Mouse (Mus musculus) effector memory CD4-positive, alpha-beta T cell, adult 5 months (primary cell): ENCODE data around the gene Gdf15. TPM values are rescaled to one million over a fixed set of nuclear protein-coding genes. Genes with fewer than 3 reads are reported as not detected.

Experiments used
- polyA plus RNA-seq: library from polyadenylated mRNA; unstranded; fragments of 100-300 nt; shearing (Covaris generic); gene quantifications from one replicate; pipeline ENCODE4 v1.2.1, GENCODE M21; 2017

Gene Gdf15
- polyA plus RNA-seq = not detected

DNA sequence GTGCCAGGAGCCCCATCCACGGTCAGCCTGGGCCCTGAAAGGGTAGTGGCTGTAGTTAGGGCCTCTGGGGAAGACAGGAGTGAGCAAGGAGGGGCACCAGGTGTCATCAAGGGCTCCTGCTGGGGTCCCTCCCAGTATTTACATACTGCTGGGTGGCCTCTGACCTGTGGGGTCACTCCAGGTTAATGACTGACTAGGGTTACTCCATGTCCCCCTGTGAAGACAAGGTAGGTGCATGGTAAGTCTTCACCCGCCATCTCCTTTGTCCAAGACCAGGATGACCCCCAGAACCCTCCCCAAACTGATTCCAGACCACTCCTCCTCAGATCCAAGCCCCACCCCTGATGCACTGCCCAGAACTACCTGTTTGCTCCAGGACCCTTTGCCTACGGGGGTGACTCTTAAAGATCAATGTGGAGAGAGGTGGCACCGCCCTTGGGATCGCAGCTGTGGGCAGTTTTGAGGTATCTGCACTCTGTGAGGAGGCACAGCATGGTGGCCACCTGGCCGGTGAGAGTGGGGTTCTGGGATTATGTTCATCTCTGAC lies at the start of gene Gdf15:
Gdf15 (minus strand) TSS at position 111 of the 547 bp plus-strand sequence.

DNA sequence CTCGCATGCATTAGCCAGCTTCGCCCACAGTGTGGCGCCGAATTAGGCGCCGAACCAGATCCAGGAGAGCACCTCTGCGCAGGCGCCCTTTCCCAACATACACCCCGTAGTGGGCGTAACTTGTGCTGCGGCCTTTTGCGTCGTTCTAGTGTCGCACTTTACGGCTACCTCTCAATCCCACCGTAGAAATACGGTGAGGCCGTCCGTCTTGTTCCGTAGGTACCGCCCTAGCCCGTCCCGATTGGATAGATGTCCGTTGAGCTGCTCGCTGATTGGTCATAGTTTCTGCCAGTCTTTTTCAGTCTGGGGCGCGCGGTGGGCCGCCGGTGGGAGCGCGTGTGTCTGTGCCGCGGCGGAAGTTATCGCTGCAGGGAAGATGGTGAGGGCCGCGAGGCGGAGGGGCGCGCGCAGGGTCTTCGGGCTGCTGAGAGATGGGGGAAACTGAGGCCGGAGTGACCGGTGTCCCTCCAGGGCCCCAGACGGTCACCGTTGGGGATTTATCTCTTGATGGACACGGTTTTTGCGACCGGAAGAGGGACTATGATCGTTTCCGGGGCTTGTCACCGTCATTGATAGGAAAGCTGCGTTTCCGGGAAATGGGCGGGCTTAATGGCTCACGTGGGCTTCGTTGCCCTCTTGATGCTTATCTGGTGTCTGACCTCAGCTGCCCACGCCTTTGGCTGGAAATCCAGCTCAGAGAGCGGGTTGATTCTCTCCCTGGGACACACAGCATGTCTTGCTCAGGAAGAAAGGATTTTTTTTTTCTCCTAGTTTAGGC lies 41.0 kb upstream of the Gdf15 start, which contains the start of gene Lsm4:
Lsm4 (plus strand) TSS at position 170 of the 778 bp plus-strand sequence.

DNA sequence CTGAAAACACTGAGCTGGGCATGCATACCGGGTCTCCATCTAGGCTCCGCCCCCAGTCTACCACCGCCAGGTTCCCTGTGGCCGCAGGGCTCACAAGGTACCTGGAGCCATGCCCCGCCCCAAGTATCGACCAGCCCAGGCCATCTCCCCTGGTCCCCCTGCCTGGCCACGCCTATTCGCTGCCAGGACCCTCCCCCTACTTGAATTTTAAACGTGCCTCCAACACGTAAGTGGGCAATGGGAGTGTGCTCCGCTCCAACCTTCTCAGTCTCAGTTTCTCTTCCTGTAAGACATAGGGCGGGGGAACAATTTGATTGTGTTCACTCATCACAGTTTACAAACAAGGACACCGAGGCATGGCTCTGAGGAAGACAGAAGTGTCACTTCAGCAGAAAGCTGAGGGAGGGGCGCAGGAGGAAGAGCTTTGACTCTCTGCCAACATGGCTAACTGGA lies 28.0 kb upstream of the Gdf15 start, which contains the start of gene Pgpep1:
Pgpep1 (minus strand) TSS at position 116 of the 453 bp plus-strand sequence.

DNA sequence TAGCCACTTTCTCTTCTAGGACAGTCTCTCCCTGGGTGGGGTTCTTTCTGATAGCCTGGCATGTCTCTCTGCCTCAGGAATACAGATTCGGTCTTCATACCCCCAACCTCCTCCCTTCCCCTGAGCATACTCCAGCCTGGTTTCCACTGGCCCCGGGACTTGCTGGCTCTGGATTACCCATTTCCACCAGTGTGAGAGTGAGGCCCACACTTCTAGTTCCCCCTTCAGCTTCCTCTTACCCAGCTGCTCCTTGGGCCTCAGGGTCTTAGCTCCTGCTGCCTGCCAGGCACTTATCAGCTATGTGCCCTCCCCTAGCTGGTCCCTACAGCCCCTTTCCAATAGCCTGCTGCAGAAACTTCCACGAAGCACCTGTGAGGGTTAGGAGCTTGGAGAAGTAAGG lies 16.4 kb downstream of the Gdf15 start, which contains the start of gene Lrrc25:
Lrrc25 (plus strand) TSS at position 262 of the 400 bp plus-strand sequence.

DNA sequence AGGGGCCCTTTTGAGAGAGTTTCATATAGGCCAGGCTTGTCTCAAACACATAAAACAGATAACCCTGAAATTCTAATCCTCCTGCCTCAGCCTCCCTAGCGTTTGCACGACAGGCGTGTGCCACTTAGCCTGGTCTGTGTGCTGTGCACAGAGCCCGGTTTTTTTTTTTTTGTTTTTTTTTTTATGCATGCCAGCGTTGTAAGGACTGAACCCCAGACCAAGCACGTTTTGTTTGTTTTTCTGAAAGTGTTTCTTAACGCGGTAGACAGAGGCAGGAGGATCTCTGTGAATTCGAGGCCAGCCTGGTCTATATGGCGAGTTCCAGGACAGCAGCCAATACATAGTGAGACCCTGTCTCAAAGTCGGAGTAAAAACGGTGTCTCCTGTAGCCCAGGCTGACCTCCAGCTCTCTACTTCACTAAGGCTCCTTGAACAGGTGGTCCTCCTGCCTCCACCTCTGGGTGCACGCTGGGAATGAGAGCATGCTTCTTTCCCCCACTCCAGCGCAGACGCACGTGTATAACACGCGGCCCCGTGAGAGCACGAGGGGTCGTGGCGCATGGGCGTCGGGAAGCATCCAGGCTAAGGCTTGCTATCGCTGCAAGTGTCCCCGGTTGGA lies 23.4 kb downstream of the Gdf15 start, which contains the start of gene Ssbp4:
Ssbp4 (minus strand) TSS at position 124 of the 619 bp plus-strand sequence.

DNA sequence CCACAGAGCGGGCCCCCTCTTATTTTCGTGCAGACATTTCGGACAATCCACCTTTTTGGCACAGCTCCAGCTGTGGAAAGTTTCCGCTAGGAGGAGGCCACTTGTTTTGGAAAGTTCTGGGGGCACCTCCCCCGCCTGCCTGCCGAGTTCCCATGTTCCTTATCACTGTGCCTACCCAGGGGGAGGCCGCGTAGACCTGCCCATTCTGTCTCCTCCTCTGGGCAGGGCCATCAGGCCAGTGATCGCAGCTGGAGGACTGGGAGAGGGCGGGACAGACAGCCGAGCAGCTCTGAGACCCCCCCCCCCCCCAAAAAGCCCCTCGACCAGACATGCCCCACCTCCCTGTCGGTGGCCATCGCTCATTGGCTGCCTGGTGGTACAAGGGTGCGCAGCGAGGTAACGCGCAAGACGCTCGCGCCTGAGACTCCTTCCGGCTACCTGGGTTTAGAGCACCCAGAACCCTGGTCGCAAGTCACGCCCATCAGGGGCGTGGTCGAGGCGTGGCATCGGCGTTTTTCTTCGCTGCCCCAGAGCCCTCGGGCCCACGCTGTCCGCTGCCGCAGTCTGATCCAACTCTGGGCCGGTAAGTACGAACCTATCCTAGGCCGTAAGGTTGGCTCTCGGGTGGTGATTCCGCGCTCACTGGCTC lies 38.2 kb downstream of the Gdf15 start, which contains the start of gene Isyna1:
Isyna1 (plus strand) TSS at position 413 of the 649 bp plus-strand sequence.

Other genes with a start within 250 kb of the Gdf15 start
- 11.2 TPM for gene Crtc1, start 192.9 kb downstream of the Gdf15 start, polyA plus RNA-seq
- gene Klhl26, start 155.5 kb downstream of the Gdf15 start, polyA plus RNA-seq = 11.5 TPM
- gene Tmem59l, start 145.1 kb downstream of the Gdf15 start, polyA plus RNA-seq = not detected
- gene Crlf1, start 139.3 kb downstream of the Gdf15 start, polyA plus RNA-seq = not detected
- 64.7 TPM for gene Rex1bd, start 125.7 kb downstream of the Gdf15 start, polyA plus RNA-seq
- gene Uba52, start 121.7 kb downstream of the Gdf15 start, polyA plus RNA-seq = 1,340 TPM
- 349 TPM for gene Fkbp8, start 104.7 kb downstream of the Gdf15 start, polyA plus RNA-seq
- gene Kxd1, start 104.5 kb downstream of the Gdf15 start, polyA plus RNA-seq = 64.6 TPM
- 37.6 TPM for gene Ell, start 93.0 kb downstream of the Gdf15 start, polyA plus RNA-seq
- gene Isyna1, start 38.1 kb downstream of the Gdf15 start, polyA plus RNA-seq = 84.8 TPM
- 113 TPM for gene Ssbp4, start 23.6 kb downstream of the Gdf15 start, polyA plus RNA-seq
- gene Lrrc25, start 16.3 kb downstream of the Gdf15 start, polyA plus RNA-seq = 0.26 TPM
- 1.1 TPM for gene Pgpep1, start 27.9 kb upstream of the Gdf15 start, polyA plus RNA-seq
- gene Lsm4, start 40.8 kb upstream of the Gdf15 start, polyA plus RNA-seq = 250 TPM
- 1,956 TPM for gene Jund, start 66.5 kb upstream of the Gdf15 start, polyA plus RNA-seq
- 0.11 TPM for gene Iqcn, start 71.0 kb upstream of the Gdf15 start, polyA plus RNA-seq
- gene Gm3336, start 86.1 kb upstream of the Gdf15 start, polyA plus RNA-seq = not detected
- not detected for gene Pde4c, start 91.3 kb upstream of the Gdf15 start, polyA plus RNA-seq
- gene Rab3a, start 122.2 kb upstream of the Gdf15 start, polyA plus RNA-seq = 2.3 TPM
- 35.0 TPM for gene Mpv17l2, start 128.5 kb upstream of the Gdf15 start, polyA plus RNA-seq
- gene Pik3r2, start 144.3 kb upstream of the Gdf15 start, polyA plus RNA-seq = 19.7 TPM
- gene Mast3, start 172.6 kb upstream of the Gdf15 start, polyA plus RNA-seq = 102 TPM
- gene Il12rb1, start 176.0 kb upstream of the Gdf15 start, polyA plus RNA-seq = 29.0 TPM
- gene Arrdc2, start 207.3 kb upstream of the Gdf15 start, polyA plus RNA-seq = 27.6 TPM
- gene Kcnn1, start 230.8 kb upstream of the Gdf15 start, polyA plus RNA-seq = not detected
- 58.5 TPM for gene Ccdc124, start 241.5 kb upstream of the Gdf15 start, polyA plus RNA-seq